Mouse (Mus musculus) urinary bladder, postnatal 0 days (tissue): ENCODE measurements around the gene a. TPM values are rescaled to one million over a fixed set of nuclear protein-coding genes. Genes with fewer than 3 reads are reported as not detected.

Source experiments
- polyA plus RNA-seq: library from polyadenylated mRNA; unstranded; fragments of >200 nt; fragmentation: Nextera tagmentation; extraction: Ambion mirVana; gene quantifications from 2 replicates; pipeline ENCODE4 v1.2.1, GENCODE M21; 2015

The a gene
- polyA plus RNA-seq: 0.41 TPM in 1 of 2 replicates, not detected in the other

GRCm38 (mm10) chr2:154790656-154791483 is at the start of gene a, which contains the start of gene Raly:
a (plus strand) TSS chr2:154791402.
Raly (plus strand) TSS chr2:154791096.

GRCm38 (mm10) chr2:154769930-154770329 is 21.3 kb upstream of the a start, which contains the start of gene Gm14214:
Gm14214 (minus strand) TSS chr2:154770030.

GRCm38 (mm10) chr2:154892201-154893044 is 101.2 kb downstream of the a start, which contains the start of gene Eif2s2:
Eif2s2 (minus strand) TSS chr2:154892935.

GRCm38 (mm10) chr2:155018251-155018755 is 227.1 kb downstream of the a start, which contains the start of gene Gm14226:
Gm14226 (plus strand) TSS chr2:155018266.

GRCm38 (mm10) chr2:155073978-155074765 is 283.0 kb downstream of the a start, which contains the start of gene Ahcy:
Ahcy (minus strand) TSS chr2:155074497.

Other genes starting within 250 kb of the a start
- 1.1 and 1.3 TPM in 2 replicates for gene 1700003F12Rik, start 244.3 kb upstream of the a start, polyA plus RNA-seq
- not detected in 2 replicates for gene Actl10, start 239.6 kb upstream of the a start, polyA plus RNA-seq
- 0.49 and 0.59 TPM in 2 replicates for gene Necab3, start 232.5 kb upstream of the a start, polyA plus RNA-seq
- 7.3 and 9.6 TPM in 2 replicates for gene E2f1, start 221.5 kb upstream of the a start, polyA plus RNA-seq
- 46.1 and 47.0 TPM in 2 replicates for gene Pxmp4, start 187.7 kb upstream of the a start, polyA plus RNA-seq
- gene Zfp341, start 178.1 kb upstream of the a start, polyA plus RNA-seq: 0.43 and 0.70 TPM in 2 replicates
- 0.47 TPM in 1 of 2 replicates, not detected in the other for gene 4930519P11Rik, start 178.0 kb upstream of the a start, polyA plus RNA-seq
- gene Chmp4b, start 139.7 kb upstream of the a start, polyA plus RNA-seq: 31.9 and 33.5 TPM in 2 replicates
- gene Gm14214, start 21.4 kb upstream of the a start, polyA plus RNA-seq: not detected in 2 replicates
- 41.3 and 52.4 TPM in 2 replicates for gene Raly, start 306 bp upstream of the a start, polyA plus RNA-seq
- gene Eif2s2, start 101.5 kb downstream of the a start, polyA plus RNA-seq: 98.0 and 120 TPM in 2 replicates
- gene Gm14226, start 226.9 kb downstream of the a start, polyA plus RNA-seq: 0.61 and 0.70 TPM in 2 replicates